Mouse (Mus musculus): ENCODE data around the gene Olfr352. TPM values are rescaled to one million over a fixed set of nuclear protein-coding genes. Genes with fewer than 3 reads are reported as not detected.

Olfr352 gene
- polyA plus RNA-seq (2021; fragmentation: Nextera tagmentation) = not detected in 2 replicates
- long read RNA-seq, experiment 1 = 0 reads
- long read RNA-seq, experiment 2 = 0 reads

DNA sequence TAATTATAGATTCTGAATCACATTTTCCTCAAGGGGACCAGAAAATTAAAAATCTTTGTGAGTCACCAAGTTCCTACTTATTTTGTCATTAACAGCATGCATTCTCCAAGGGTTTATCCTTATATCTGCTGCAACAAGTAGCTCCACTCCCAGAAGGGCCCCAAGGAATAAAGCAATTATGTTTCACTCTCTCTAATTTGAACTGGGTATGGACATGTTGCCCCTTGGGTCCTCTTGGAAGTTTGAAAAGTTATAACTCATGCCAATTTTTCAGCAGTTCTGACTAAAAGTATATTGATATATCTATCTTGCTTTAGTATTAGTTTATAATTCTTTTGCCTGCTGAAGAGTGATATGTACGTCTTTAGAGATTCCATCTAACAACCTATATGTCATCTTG, at the start of gene Olfr352:
Gene Olfr352 (plus strand): TSS at position 301 of the 400 bp plus-strand sequence.

GRCm38 (mm10) chr2:36846010-36846409, 22.2 kb upstream of the Olfr352 start, which contains the start of gene Olfr350:
Gene Olfr350, plus strand, starts transcription at chr2:36846310.

GRCm38 (mm10) chr2:36862560-36862959, 5.7 kb upstream of the Olfr352 start, which contains the start of gene Olfr351:
Gene Olfr351, minus strand, starts transcription at chr2:36862660.

GRCm38 (mm10) chr2:36892836-36893235, 24.6 kb downstream of the Olfr352 start, which contains the start of gene Olfr353:
Gene Olfr353, minus strand, starts transcription at chr2:36892936.

DNA sequence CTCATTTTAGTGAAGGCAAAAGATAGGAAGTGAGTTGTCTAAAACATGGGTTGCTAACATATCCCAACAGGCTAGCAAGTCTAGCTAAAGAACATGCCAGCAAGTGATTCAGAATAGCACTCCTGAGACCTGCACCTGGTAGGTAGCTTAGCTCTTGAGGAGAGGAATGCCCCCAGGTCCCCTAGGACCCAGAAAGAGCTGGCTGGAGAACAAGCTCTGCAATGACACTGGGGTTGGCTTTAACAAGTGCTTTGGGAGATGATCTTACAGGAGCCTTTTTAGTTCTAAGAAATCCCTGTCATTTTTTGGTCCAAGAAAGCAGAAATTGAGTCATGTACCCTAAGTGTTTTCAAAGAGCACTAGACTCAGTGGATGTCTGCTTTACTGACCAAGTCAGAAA, 37.1 kb downstream of the Olfr352 start, which contains the start of gene Olfr354:
Gene Olfr354 (plus strand): TSS at position 301 of the 400 bp plus-strand sequence.

Other genes with a start within 250 kb of the Olfr352 start
- not detected in 2 replicates for gene Olfr345, start 228.4 kb upstream of the Olfr352 start, polyA plus RNA-seq (2021; fragmentation: Nextera tagmentation)
- gene Olfr346, start 182.7 kb upstream of the Olfr352 start, polyA plus RNA-seq (2021; fragmentation: Nextera tagmentation) = not detected in 2 replicates
- not detected in 2 replicates for gene Olfr347, start 136.6 kb upstream of the Olfr352 start, polyA plus RNA-seq (2021; fragmentation: Nextera tagmentation)
- not detected in 2 replicates for gene Olfr348, start 84.2 kb upstream of the Olfr352 start, polyA plus RNA-seq (2021; fragmentation: Nextera tagmentation)
- not detected in 2 replicates for gene Olfr50, start 77.9 kb upstream of the Olfr352 start, polyA plus RNA-seq (2021; fragmentation: Nextera tagmentation)
- gene Olfr3, start 51.4 kb upstream of the Olfr352 start, polyA plus RNA-seq (2021; fragmentation: Nextera tagmentation) = not detected in 2 replicates
- gene Olfr350, start 22.1 kb upstream of the Olfr352 start, polyA plus RNA-seq (2021; fragmentation: Nextera tagmentation) = not detected in 2 replicates
- gene Olfr351, start 5.8 kb upstream of the Olfr352 start, polyA plus RNA-seq (2021; fragmentation: Nextera tagmentation) = not detected in 2 replicates
- not detected in 2 replicates for gene Olfr353, start 24.5 kb downstream of the Olfr352 start, polyA plus RNA-seq (2021; fragmentation: Nextera tagmentation)
- gene Olfr354, start 37.2 kb downstream of the Olfr352 start, polyA plus RNA-seq (2021; fragmentation: Nextera tagmentation) = not detected in 2 replicates
- not detected in 2 replicates for gene Olfr355, start 60.4 kb downstream of the Olfr352 start, polyA plus RNA-seq (2021; fragmentation: Nextera tagmentation)
- gene Olfr356, start 68.7 kb downstream of the Olfr352 start, polyA plus RNA-seq (2021; fragmentation: Nextera tagmentation) = not detected in 2 replicates
- gene Olfr357, start 125.4 kb downstream of the Olfr352 start, polyA plus RNA-seq (2021; fragmentation: Nextera tagmentation) = not detected in 2 replicates
- not detected in 2 replicates for gene Olfr358, start 140.9 kb downstream of the Olfr352 start, polyA plus RNA-seq (2021; fragmentation: Nextera tagmentation)
- not detected in 2 replicates for gene Olfr360, start 197.3 kb downstream of the Olfr352 start, polyA plus RNA-seq (2021; fragmentation: Nextera tagmentation)
- not detected in 2 replicates for gene Olfr361, start 220.8 kb downstream of the Olfr352 start, polyA plus RNA-seq (2021; fragmentation: Nextera tagmentation)
- gene Olfr362, start 249.4 kb downstream of the Olfr352 start, polyA plus RNA-seq (2021; fragmentation: Nextera tagmentation) = not detected in 2 replicates

All from layer of hippocampus, adult 6 months (tissue).